Mouse (Mus musculus): ENCODE measurements around the gene Farp1. TPM values are rescaled to one million over a fixed set of nuclear protein-coding genes. Genes with fewer than 3 reads are reported as not detected.
A peak's percentile ranks its signal among the peaks of the same experiment; 100 is the strongest.

The Farp1 gene
- polyA plus RNA-seq, 1 experiment from 2014 or later: 2.3 TPM

GRCm38 (mm10) chr14:121200353-121200752 is 165.4 kb downstream of the Farp1 start:
- Histone ChIP-seq H3K27me3 (ENCODE audit: insufficient read depth, low read length) (no peaks in the 10 kb centered on the region), H3K27ac (ENCODE audit: low read depth) (no peak overlapping the region), H3K4me1 (ENCODE audit: insufficient read depth) (no peaks in the 10 kb centered on the region), H3K9me3 (ENCODE audit: low read length) (peaks cover 3% of the 10 kb centered on the region), H3K36me3 (replicated peaks; ENCODE audit: insufficient read depth, low read length) (no peaks in the 10 kb centered on the region), H3K4me3 (ENCODE audit: low read depth, low read length) (no peak overlapping the region), H3K9ac (replicated peaks) (no peak overlapping the region), H3K4me2 (ENCODE audit: low read depth, low read length) (no peak overlapping the region)
- DNase-seq (no peak), ATAC-seq (no peak)
- 78% methylated on average over 8 of the region's 8 CpGs for WGBS (ENCODE audit: insufficient replicate concordance)
- TF ChIP-seq EP300 (IDR thresholded peaks at IDR 0.05; ENCODE audit: low read depth) (no peak), CTCF (IDR thresholded peaks at IDR 0.05; ENCODE audit: low read depth) (no peak)

- Histone ChIP-seq H3K27me3 (ENCODE audit: insufficient read depth, low read length) (no peaks in the 10 kb centered on the region), H3K4me3 (ENCODE audit: low read depth, low read length) (no peak overlapping the region), H3K4me2 (ENCODE audit: low read depth, low read length) (no peak overlapping the region), H3K9ac (replicated peaks) (no peak overlapping the region), H3K9me3 (ENCODE audit: low read length) (no peaks in the 10 kb centered on the region), H3K36me3 (replicated peaks; ENCODE audit: insufficient read depth, low read length) (no peaks in the 10 kb centered on the region), H3K27ac (ENCODE audit: low read depth) (no peak overlapping the region), H3K4me1 (ENCODE audit: insufficient read depth) (no peaks in the 10 kb centered on the region)
- no peak for DNase-seq
- 52% methylated on average over 6 of the region's 6 CpGs for WGBS (ENCODE audit: insufficient replicate concordance)
- ATAC-seq: no peak
- TF ChIP-seq CTCF (IDR thresholded peaks at IDR 0.05; ENCODE audit: low read depth) (no peak), EP300 (IDR thresholded peaks at IDR 0.05; ENCODE audit: low read depth) (no peak)
Measured at GRCm38 (mm10) chr14:121201178-121201577, 166.2 kb downstream of the Farp1 start.

- Histone ChIP-seq H3K9ac (replicated peaks) (no peak overlapping the region), H3K4me1 (ENCODE audit: insufficient read depth) (no peaks in the 10 kb centered on the region; the same call in 1 of the 2 replicates), H3K27ac (ENCODE audit: low read depth) (no peak overlapping the region), H3K36me3 (replicated peaks; ENCODE audit: insufficient read depth, low read length) (no peaks in the 10 kb centered on the region), H3K27me3 (ENCODE audit: insufficient read depth, low read length) (no peaks in the 10 kb centered on the region), H3K9me3 (ENCODE audit: low read length) (no peaks in the 10 kb centered on the region), H3K4me2 (ENCODE audit: low read depth, low read length) (no peak overlapping the region), H3K4me3 (ENCODE audit: low read depth, low read length) (no peak overlapping the region)
- TF ChIP-seq CTCF (IDR thresholded peaks at IDR 0.05; ENCODE audit: low read depth): no peak
- TF ChIP-seq EP300 (IDR thresholded peaks at IDR 0.05; ENCODE audit: low read depth): no peak
- ATAC-seq: no peak
- 84% methylated on average over 3 of the region's 3 CpGs for WGBS (ENCODE audit: insufficient replicate concordance)
- no peak for DNase-seq
Measured at GRCm38 (mm10) chr14:121205459-121205858, 170.5 kb downstream of the Farp1 start.

- ATAC-seq: no peak
- H3K27ac ChIP-seq (ENCODE audit: low read depth): no peak overlapping the region
- no peaks in the 10 kb centered on the region for H3K27me3 ChIP-seq (ENCODE audit: insufficient read depth, low read length)
- no peaks in the 10 kb centered on the region; the same call in 1 of the 2 replicates for H3K4me1 ChIP-seq (ENCODE audit: insufficient read depth)
- no peak overlapping the region for H3K9ac ChIP-seq (replicated peaks)
- 64% methylated on average over 15 of the region's 15 CpGs for WGBS (ENCODE audit: insufficient replicate concordance)
- no peak for DNase-seq
- TF ChIP-seq EP300 (IDR thresholded peaks at IDR 0.05; ENCODE audit: low read depth) (no peak), CTCF (IDR thresholded peaks at IDR 0.05; ENCODE audit: low read depth) (no peak)
- H3K4me2 ChIP-seq (ENCODE audit: low read depth, low read length): no peak overlapping the region
- H3K36me3 ChIP-seq (replicated peaks; ENCODE audit: insufficient read depth, low read length): no peaks in the 10 kb centered on the region
- no peak overlapping the region for H3K4me3 ChIP-seq (ENCODE audit: low read depth, low read length)
- H3K9me3 ChIP-seq (ENCODE audit: low read length): no peaks in the 10 kb centered on the region
Measured at GRCm38 (mm10) chr14:121207441-121208158, 172.6 kb downstream of the Farp1 start.

GRCm38 (mm10) chr14:121208159-121208515 is 173.1 kb downstream of the Farp1 start:
- no peaks in the 10 kb centered on the region for H3K9me3 ChIP-seq (ENCODE audit: low read length)
- 71% methylated on average over 3 of the region's 3 CpGs for WGBS (ENCODE audit: insufficient replicate concordance)
- no peak for DNase-seq

GRCm38 (mm10) chr14:121210318-121210717 is 175.3 kb downstream of the Farp1 start:
- peak; percentile 47 for ATAC-seq
- no peaks in the 10 kb centered on the region for H3K9me3 ChIP-seq (ENCODE audit: low read length)
- no peaks in the 10 kb centered on the region; the same call in 1 of the 2 replicates for H3K4me1 ChIP-seq (ENCODE audit: insufficient read depth)
- TF ChIP-seq CTCF (IDR thresholded peaks at IDR 0.05; ENCODE audit: low read depth) (no peak), EP300 (IDR thresholded peaks at IDR 0.05; ENCODE audit: low read depth) (no peak)
- H3K4me2 ChIP-seq (ENCODE audit: low read depth, low read length): no peak overlapping the region
- no peaks in the 10 kb centered on the region for H3K27me3 ChIP-seq (ENCODE audit: insufficient read depth, low read length)
- 42% methylated on average over 3 of the region's 3 CpGs for WGBS (ENCODE audit: insufficient replicate concordance)
- no peaks in the 10 kb centered on the region for H3K36me3 ChIP-seq (replicated peaks; ENCODE audit: insufficient read depth, low read length)
- DNase-seq: no peak
- H3K4me3 ChIP-seq (ENCODE audit: low read depth, low read length): no peak overlapping the region
- no peak overlapping the region for H3K9ac ChIP-seq (replicated peaks)
- no peak overlapping the region for H3K27ac ChIP-seq (ENCODE audit: low read depth)

More at GRCm38 (mm10) chr14:121208159-121208515, 173.1 kb downstream of the Farp1 start:
- no peak overlapping the region for H3K27ac ChIP-seq (ENCODE audit: low read depth)
- TF ChIP-seq CTCF (IDR thresholded peaks at IDR 0.05; ENCODE audit: low read depth): no peak
- TF ChIP-seq EP300 (IDR thresholded peaks at IDR 0.05; ENCODE audit: low read depth): no peak
- no peaks in the 10 kb centered on the region for H3K27me3 ChIP-seq (ENCODE audit: insufficient read depth, low read length)
- no peaks in the 10 kb centered on the region for H3K36me3 ChIP-seq (replicated peaks; ENCODE audit: insufficient read depth, low read length)
- H3K9ac ChIP-seq (replicated peaks): no peak overlapping the region
- ATAC-seq: no peak
- no peak overlapping the region for H3K4me2 ChIP-seq (ENCODE audit: low read depth, low read length)
- no peaks in the 10 kb centered on the region; the same call in 1 of the 2 replicates for H3K4me1 ChIP-seq (ENCODE audit: insufficient read depth)
- H3K4me3 ChIP-seq (ENCODE audit: low read depth, low read length): no peak overlapping the region
